Mouse (Mus musculus): Measurements from ENCODE around the gene Klk12. TPM values are rescaled to one million over a fixed set of nuclear protein-coding genes. Genes with fewer than 3 reads are reported as not detected.

Klk12 gene
- not detected in 2 replicates for polyA plus RNA-seq (2014; fragmentation: Nextera tagmentation; extraction: Ambion mirVana)

DNA sequence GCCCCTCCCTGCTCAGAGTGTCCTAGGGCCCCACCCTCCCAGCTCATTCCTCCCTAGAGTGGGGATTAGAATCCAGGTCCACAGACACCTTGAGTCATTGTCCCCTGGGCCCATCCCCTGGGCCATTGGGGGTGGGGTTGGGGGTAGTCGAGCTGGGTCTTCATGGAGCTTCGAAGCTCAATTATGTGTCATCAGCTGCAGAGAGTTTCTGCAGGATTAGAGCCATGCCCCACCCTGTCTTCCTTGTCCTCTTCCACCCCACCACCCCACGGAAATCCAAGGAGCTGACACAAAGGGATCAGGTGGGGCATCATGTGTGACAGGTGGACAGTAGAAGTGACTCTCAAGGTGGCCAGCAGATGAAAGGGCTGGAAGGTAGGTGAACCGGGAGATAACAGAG is at the start of gene Klk12:
Klk12 (plus strand) TSS at position 301 of the 400 bp plus-strand sequence.
- ATAC-seq (replicated peaks; ENCODE audit: low FRiP score): no peak
- H3K27ac ChIP-seq (ENCODE audit: low read depth, low read length): no peak within 1 kb of the TSS
- WGBS: 81% methylated on average over 4 of the region's 4 CpGs

DNA sequence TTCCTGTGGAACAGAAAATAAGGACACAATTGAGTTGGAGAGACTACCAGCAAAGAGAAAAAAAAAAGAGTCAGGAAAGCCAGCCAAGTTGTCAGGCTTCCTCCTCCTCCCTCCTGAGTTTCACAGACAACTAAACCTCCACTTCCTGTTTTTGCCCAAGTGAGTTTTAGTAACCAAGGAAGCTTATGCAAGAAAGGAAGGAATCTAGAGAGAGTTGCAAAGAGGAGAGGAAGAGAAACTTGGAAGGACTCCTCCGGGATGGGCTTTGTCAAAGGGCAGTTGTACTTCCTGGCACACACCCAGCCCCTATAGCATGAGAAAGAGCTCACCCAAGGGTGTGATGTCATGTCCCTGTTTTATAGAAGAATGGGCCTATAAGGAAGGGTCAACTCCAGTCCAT is 20.9 kb upstream of the Klk12 start:
- Histone ChIP-seq H3K9ac (ENCODE audit: low read length) (no peak overlapping the region), H3K36me3 (ENCODE audit: control insufficient read depth, insufficient read depth, low read length) (no peaks in the 10 kb centered on the region), H3K9me3 (ENCODE audit: control insufficient read depth, low read length) (no peaks in the 10 kb centered on the region), H3K27me3 (ENCODE audit: control insufficient read depth, insufficient read depth, low read length) (no peaks in the 10 kb centered on the region), H3K27ac (ENCODE audit: low read depth, low read length) (no peak overlapping the region), H3K4me3 (ENCODE audit: low read depth, low read length) (no peak overlapping the region), H3K4me1 (replicated peaks; ENCODE audit: control insufficient read depth, insufficient read depth, low read length) (no peaks in the 10 kb centered on the region), H3K4me2 (ENCODE audit: low read depth, low read length, severe bottlenecking) (no peak overlapping the region)
- ATAC-seq (replicated peaks; ENCODE audit: low FRiP score) (no peak), DNase-seq (ENCODE audit: low spot score) (no peak)
- 61% methylated on average over 1 of the region's 1 CpGs for WGBS

More for the DNA sequence above, at the start of gene Klk12:
- no peak within 1 kb of the TSS for H3K9ac ChIP-seq (ENCODE audit: low read length)
- no peaks in the 10 kb centered on the region for H3K4me1 ChIP-seq (replicated peaks; ENCODE audit: control insufficient read depth, insufficient read depth, low read length)
- H3K4me3 ChIP-seq (ENCODE audit: low read depth, low read length): no peak within 1 kb of the TSS
- H3K9me3 ChIP-seq (ENCODE audit: control insufficient read depth, low read length): no peaks in the 10 kb centered on the region
- no peak within 1 kb of the TSS for H3K4me2 ChIP-seq (ENCODE audit: low read depth, low read length, severe bottlenecking)
- no peaks in the 10 kb centered on the region for H3K36me3 ChIP-seq (ENCODE audit: control insufficient read depth, insufficient read depth, low read length)
- no peaks in the 10 kb centered on the region for H3K27me3 ChIP-seq (ENCODE audit: control insufficient read depth, insufficient read depth, low read length)
- DNase-seq (ENCODE audit: low spot score): no peak

DNA sequence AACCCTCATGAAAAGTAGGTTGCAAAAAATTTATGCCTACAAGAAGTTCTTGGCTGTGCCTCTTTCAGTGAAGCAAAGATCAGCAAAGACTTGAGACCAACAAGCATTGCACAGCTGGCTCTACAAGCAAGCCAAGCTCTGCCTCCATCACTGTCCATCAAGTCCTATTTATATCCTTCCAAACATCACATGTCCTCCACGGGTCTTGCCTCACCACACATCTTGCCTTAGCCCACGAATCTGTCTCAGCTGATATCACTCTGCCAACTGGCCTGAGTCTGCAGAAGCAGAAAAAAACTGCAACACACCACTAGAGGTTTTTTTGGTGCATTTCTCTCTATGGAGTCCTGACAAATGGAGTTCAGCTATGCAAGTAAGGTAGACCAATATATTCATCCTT is 15.9 kb upstream of the Klk12 start:
- WGBS: 68% methylated on average over 2 of the region's 2 CpGs
- Histone ChIP-seq H3K4me3 (ENCODE audit: low read depth, low read length) (no peak overlapping the region), H3K4me1 (replicated peaks; ENCODE audit: control insufficient read depth, insufficient read depth, low read length) (no peaks in the 10 kb centered on the region), H3K27me3 (ENCODE audit: control insufficient read depth, insufficient read depth, low read length) (no peaks in the 10 kb centered on the region), H3K27ac (ENCODE audit: low read depth, low read length) (no peak overlapping the region), H3K9ac (ENCODE audit: low read length) (no peak overlapping the region), H3K36me3 (ENCODE audit: control insufficient read depth, insufficient read depth, low read length) (no peaks in the 10 kb centered on the region), H3K4me2 (ENCODE audit: low read depth, low read length, severe bottlenecking) (no peak overlapping the region), H3K9me3 (ENCODE audit: control insufficient read depth, low read length) (no peaks in the 10 kb centered on the region)
- ATAC-seq (replicated peaks; ENCODE audit: low FRiP score) (no peak), DNase-seq (ENCODE audit: low spot score) (no peak)

- Histone ChIP-seq H3K27ac (ENCODE audit: low read depth, low read length) (no peak overlapping the region), H3K4me2 (ENCODE audit: low read depth, low read length, severe bottlenecking) (no peak overlapping the region), H3K4me3 (ENCODE audit: low read depth, low read length) (no peak overlapping the region), H3K9ac (ENCODE audit: low read length) (no peak overlapping the region), H3K27me3 (ENCODE audit: control insufficient read depth, insufficient read depth, low read length) (no peaks in the 10 kb centered on the region), H3K4me1 (replicated peaks; ENCODE audit: control insufficient read depth, insufficient read depth, low read length) (no peaks in the 10 kb centered on the region), H3K9me3 (ENCODE audit: control insufficient read depth, low read length) (no peaks in the 10 kb centered on the region), H3K36me3 (ENCODE audit: control insufficient read depth, insufficient read depth, low read length) (no peaks in the 10 kb centered on the region)
- ATAC-seq (replicated peaks; ENCODE audit: low FRiP score) (no peak), DNase-seq (ENCODE audit: low spot score) (no peak)
- 49% methylated on average over 8 of the region's 8 CpGs for whole genome bisulfite sequencing
Observed at GRCm38 (mm10) chr7:43766484-43766883, 2.2 kb upstream of the Klk12 start.

DNA sequence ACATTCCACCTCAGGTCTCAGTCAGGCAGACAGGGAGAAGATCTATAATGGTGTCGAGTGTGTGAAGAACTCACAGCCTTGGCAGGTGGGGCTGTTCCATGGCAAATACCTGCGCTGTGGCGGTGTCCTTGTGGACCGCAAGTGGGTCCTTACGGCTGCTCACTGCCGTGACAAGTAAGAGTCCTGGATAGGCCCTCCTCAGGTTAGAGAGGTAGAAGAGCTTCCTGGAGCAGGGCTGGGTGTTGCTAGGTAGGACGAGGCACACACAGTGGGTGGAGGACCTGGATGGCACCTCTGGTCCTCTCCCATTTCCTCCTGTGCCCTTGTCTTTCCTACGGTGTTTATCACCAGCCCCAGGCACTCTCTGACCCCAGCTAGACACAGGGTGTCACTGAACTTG is 939 bp downstream of the Klk12 start:
- H3K9ac ChIP-seq (ENCODE audit: low read length): no peak overlapping the region
- no peak overlapping the region for H3K27ac ChIP-seq (ENCODE audit: low read depth, low read length)
- no peak for DNase-seq (ENCODE audit: low spot score)
- WGBS: 93% methylated on average over 8 of the region's 8 CpGs
- no peak overlapping the region for H3K4me3 ChIP-seq (ENCODE audit: low read depth, low read length)
- no peak for ATAC-seq (replicated peaks; ENCODE audit: low FRiP score)
- H3K4me1 ChIP-seq (replicated peaks; ENCODE audit: control insufficient read depth, insufficient read depth, low read length): no peaks in the 10 kb centered on the region
- H3K36me3 ChIP-seq (ENCODE audit: control insufficient read depth, insufficient read depth, low read length): no peaks in the 10 kb centered on the region
- H3K27me3 ChIP-seq (ENCODE audit: control insufficient read depth, insufficient read depth, low read length): no peaks in the 10 kb centered on the region
- H3K9me3 ChIP-seq (ENCODE audit: control insufficient read depth, low read length): no peaks in the 10 kb centered on the region
- no peak overlapping the region for H3K4me2 ChIP-seq (ENCODE audit: low read depth, low read length, severe bottlenecking)

DNA sequence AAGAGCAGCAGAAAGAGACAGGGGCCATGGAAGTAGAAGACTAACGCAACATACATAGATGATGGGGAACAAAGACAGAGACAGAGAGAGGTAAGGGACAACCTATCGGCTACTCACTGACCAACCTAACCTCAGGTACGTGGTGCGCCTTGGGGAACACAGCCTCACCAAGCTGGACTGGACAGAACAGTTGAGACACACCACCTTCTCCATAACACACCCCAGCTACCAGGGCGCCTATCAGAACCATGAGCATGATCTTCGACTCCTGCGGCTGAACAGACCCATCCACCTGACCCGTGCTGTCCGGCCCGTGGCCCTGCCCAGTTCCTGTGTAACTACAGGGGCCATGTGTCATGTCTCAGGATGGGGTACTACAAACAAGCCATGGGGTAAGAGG is 2.0 kb downstream of the Klk12 start:
- Histone ChIP-seq H3K36me3 (ENCODE audit: control insufficient read depth, insufficient read depth, low read length) (no peaks in the 10 kb centered on the region), H3K27ac (ENCODE audit: low read depth, low read length) (no peak overlapping the region), H3K4me3 (ENCODE audit: low read depth, low read length) (no peak overlapping the region), H3K4me2 (ENCODE audit: low read depth, low read length, severe bottlenecking) (no peak overlapping the region), H3K27me3 (ENCODE audit: control insufficient read depth, insufficient read depth, low read length) (no peaks in the 10 kb centered on the region), H3K9ac (ENCODE audit: low read length) (no peak overlapping the region), H3K9me3 (ENCODE audit: control insufficient read depth, low read length) (no peaks in the 10 kb centered on the region), H3K4me1 (replicated peaks; ENCODE audit: control insufficient read depth, insufficient read depth, low read length) (no peaks in the 10 kb centered on the region)
- no peak for ATAC-seq (replicated peaks; ENCODE audit: low FRiP score)
- 94% methylated on average over 10 of the region's 10 CpGs for WGBS
- no peak for DNase-seq (ENCODE audit: low spot score)

DNA sequence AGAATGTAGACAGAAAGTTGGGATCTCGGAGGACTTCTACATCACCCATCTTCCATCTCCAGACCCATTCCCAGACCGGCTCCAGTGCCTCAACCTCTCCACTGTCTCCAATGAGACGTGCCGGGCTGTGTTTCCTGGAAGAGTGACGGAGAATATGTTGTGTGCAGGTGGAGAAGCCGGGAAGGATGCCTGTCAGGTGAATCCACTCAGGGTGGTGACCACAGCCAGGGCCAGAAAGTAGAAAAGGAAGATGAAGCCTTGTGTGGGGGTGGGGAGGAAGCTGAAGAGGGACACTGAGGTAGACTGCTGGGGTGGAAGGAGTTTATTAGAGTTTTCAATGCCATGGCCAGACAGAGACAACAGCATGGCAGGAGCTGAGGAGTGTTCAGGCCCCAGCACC is 3.2 kb downstream of the Klk12 start:
- DNase-seq (ENCODE audit: low spot score) (no peak), ATAC-seq (replicated peaks; ENCODE audit: low FRiP score) (no peak)
- Histone ChIP-seq H3K27ac (ENCODE audit: low read depth, low read length) (no peak overlapping the region), H3K4me3 (ENCODE audit: low read depth, low read length) (no peak overlapping the region), H3K4me2 (ENCODE audit: low read depth, low read length, severe bottlenecking) (no peak overlapping the region), H3K4me1 (replicated peaks; ENCODE audit: control insufficient read depth, insufficient read depth, low read length) (no peaks in the 10 kb centered on the region), H3K9ac (ENCODE audit: low read length) (no peak overlapping the region), H3K27me3 (ENCODE audit: control insufficient read depth, insufficient read depth, low read length) (no peaks in the 10 kb centered on the region), H3K36me3 (ENCODE audit: control insufficient read depth, insufficient read depth, low read length) (no peaks in the 10 kb centered on the region), H3K9me3 (ENCODE audit: control insufficient read depth, low read length) (no peaks in the 10 kb centered on the region)
- WGBS: over 99% methylated on average over 6 of the region's 6 CpGs

- H3K27me3 ChIP-seq (ENCODE audit: control insufficient read depth, insufficient read depth, low read length): no peaks in the 10 kb centered on the region
- DNase-seq (ENCODE audit: low spot score): no peak
Observed at GRCm38 (mm10) chr7:43772901-43773300, 4.2 kb downstream of the Klk12 start.

DNA sequence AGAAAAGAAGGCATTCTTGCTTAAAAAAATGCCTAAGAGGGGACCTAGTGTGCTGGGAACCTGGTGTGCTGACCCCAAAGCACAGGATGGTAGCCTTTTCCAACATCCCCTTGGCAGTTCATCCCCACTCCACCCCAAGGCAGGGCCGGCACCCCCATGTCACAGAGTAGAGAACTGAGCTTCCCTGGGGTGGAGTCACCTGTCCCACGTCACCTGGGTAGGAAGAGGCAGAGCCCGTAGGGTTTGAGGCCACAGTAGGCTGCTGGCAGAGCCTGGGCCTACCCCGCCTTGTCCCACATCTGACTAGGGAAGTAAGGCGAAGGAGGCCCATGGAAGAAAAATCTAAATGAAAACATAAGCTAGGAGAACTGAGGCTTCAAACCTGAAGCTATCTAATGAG is 5.7 kb downstream of the Klk12 start, which contains the start of gene Klk11:
Klk11 (plus strand) TSS at position 241 of the 400 bp plus-strand sequence.
- Histone ChIP-seq H3K36me3 (ENCODE audit: control insufficient read depth, insufficient read depth, low read length) (no peaks in the 10 kb centered on the region), H3K4me2 (ENCODE audit: low read depth, low read length, severe bottlenecking) (no peak within 1 kb of the TSS), H3K4me3 (ENCODE audit: low read depth, low read length) (no peak within 1 kb of the TSS), H3K9me3 (ENCODE audit: control insufficient read depth, low read length) (no peaks in the 10 kb centered on the region), H3K9ac (ENCODE audit: low read length) (no peak within 1 kb of the TSS), H3K27me3 (ENCODE audit: control insufficient read depth, insufficient read depth, low read length) (no peaks in the 10 kb centered on the region), H3K27ac (ENCODE audit: low read depth, low read length) (no peak within 1 kb of the TSS), H3K4me1 (replicated peaks; ENCODE audit: control insufficient read depth, insufficient read depth, low read length) (no peaks in the 10 kb centered on the region)
- ATAC-seq (replicated peaks; ENCODE audit: low FRiP score) (no peak), DNase-seq (ENCODE audit: low spot score) (peak; percentile 21)
- WGBS: 90% methylated on average over 5 of the region's 5 CpGs

More at GRCm38 (mm10) chr7:43772901-43773300, 4.2 kb downstream of the Klk12 start:
- Histone ChIP-seq H3K4me2 (ENCODE audit: low read depth, low read length, severe bottlenecking) (no peak overlapping the region), H3K4me1 (replicated peaks; ENCODE audit: control insufficient read depth, insufficient read depth, low read length) (no peaks in the 10 kb centered on the region), H3K9me3 (ENCODE audit: control insufficient read depth, low read length) (no peaks in the 10 kb centered on the region), H3K36me3 (ENCODE audit: control insufficient read depth, insufficient read depth, low read length) (no peaks in the 10 kb centered on the region), H3K4me3 (ENCODE audit: low read depth, low read length) (no peak overlapping the region), H3K9ac (ENCODE audit: low read length) (no peak overlapping the region), H3K27ac (ENCODE audit: low read depth, low read length) (no peak overlapping the region)
- 87% methylated on average over 3 of the region's 3 CpGs for WGBS
- ATAC-seq (replicated peaks; ENCODE audit: low FRiP score): no peak
